Mouse (Mus musculus) brain, adult 2 months (tissue): Measurements from ENCODE around the gene Fcrl6.

Source experiments
- DNase-seq: peaks from one replicate; pipeline ENCODE4 v3.0.0; 2011; ENCODE audit warnings: low read depth, low spot score

Gene Fcrl6

DNA sequence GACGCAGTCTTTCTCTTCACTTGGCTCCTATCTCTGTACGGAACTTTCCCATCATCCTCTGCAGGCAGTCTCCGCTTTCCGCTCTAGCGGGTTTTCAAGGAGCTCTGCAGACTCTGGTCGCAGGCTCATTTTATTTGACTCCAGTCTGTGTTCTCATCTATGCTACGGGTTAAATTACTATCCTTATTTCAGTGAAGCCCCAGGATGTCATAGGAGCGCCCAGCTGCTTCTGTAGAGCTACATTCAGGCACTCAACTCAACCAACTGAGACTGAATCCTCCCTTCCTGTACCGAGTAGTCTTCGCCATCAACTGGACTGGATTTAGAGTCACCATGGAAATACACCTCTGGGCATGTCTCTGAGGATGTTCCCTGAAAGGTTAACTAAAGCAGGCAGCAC lies 12.3 kb upstream of the Fcrl6 start:
- DNase-seq: no peak

DNA sequence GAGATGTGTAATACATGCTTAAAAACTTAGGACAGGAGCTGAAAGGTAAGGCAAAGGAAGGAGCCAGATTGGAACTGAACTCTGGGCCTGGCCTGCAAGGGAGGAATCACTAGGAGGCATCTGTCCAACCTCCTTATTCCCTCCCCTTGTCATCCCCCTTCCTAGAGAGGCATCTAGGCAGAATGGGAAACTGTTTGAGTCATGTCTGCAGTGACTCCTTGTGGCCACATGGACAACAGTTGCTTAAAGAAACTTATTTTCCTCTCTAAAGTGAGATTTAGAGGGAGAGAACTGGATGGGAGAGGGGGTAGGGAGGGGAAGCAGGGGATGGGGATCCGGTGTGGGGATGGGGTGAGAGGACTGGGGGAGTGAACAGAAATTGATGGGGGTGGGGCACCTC lies 10.4 kb upstream of the Fcrl6 start:
- DNase-seq: peak; percentile 32

DNA sequence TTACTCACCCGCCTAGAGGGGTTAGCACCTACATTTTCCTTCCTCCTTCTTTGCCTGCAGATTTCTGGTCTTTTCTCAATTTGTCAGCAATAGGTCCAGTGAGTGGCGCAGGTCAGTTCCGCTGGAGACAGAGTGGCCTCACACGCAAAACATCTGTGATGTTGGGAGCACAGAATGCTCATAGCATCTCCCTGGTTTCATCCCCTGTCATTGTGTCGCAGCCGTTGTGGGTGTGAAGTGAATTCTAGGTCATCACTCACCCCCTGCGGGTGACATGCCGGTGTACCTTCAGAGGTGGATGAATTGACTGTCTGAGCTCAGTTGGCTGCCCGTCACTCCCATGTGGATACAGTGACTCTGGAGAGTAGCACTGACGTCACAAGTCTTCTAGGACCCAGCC lies 9.0 kb upstream of the Fcrl6 start:
- no peak for DNase-seq

DNA sequence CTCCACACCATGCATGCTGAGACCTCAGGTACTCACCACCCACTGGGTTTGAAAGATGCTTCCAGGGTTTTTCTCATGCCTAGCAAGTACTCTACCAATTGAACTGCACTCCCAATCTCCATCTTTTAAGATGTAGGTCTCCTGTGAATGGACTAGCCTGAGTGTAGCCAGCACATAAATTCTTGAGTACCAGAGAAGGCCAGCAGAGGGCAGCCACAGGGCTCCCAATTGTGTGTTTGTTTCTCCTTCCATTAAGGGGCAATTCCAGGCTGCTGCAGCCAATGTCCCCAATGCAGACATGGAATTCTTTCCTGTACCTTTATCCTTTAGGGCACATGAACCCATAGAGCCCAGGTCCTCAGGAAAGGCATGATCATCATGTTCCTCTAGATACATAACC lies 7.9 kb downstream of the Fcrl6 start:
- DNase-seq: peak; percentile 42

DNA sequence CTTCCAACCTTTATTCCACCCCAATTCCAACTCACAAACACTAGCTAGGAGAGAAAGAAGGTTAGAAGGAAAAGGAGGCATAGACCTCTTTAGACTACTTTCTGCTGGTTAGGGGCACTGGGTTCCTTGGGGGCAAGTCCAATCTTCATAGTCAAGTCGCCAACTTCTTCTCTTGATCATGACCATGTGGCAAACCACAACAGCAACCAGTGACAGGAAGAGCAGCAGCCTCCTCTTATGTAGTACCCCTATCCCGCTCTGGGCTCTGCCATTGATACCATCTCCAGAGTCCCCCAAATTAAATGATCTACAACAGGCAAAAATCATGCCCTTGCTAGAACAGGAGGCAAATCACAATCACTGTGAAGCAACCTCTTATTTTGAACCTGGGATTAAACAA lies 8.4 kb downstream of the Fcrl6 start:
- no peak for DNase-seq

DNA sequence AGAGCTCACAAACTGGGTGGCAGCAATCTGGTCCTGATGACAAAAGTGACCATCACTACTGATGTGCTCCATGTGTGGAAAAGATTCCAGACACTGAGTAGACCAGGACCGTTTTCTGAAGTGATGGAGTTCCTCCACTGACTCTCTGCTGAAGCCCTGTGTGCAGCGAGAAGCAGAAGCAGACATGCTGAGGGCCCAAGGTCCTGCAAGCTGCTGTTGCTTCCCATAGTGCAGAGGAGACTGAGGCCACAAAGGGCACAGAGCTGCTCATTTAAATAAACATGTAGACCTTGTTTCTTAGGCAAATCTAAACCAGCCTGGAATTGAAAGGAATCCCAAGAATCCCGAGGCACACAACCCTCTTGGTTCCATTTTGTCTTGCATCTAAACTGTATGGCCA lies 9.0 kb downstream of the Fcrl6 start:
- DNase-seq: no peak

DNA sequence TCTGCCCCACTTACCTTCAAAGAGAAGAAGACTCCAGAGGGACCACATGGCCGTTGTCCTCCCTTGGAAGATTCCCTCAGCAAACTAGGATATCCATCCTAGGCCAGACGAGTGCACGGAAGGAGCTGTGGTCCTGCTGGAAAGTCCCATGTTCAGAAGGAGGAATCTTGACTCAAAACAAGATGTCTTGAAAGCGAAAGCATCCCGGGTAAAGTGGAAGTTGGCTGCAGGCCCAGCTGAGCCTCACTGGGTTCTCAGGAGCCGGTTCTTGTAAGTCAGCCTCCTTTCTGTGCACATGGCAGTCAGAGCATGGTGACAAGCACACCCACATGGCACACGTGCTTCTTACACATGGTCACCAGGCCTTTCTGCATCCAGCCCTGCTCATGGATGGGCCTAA lies 12.0 kb downstream of the Fcrl6 start, which contains the start of gene Slamf8:
Gene Slamf8 (minus strand): TSS at position 184 of the 400 bp plus-strand sequence.
- peak; percentile 55 for DNase-seq

DNA sequence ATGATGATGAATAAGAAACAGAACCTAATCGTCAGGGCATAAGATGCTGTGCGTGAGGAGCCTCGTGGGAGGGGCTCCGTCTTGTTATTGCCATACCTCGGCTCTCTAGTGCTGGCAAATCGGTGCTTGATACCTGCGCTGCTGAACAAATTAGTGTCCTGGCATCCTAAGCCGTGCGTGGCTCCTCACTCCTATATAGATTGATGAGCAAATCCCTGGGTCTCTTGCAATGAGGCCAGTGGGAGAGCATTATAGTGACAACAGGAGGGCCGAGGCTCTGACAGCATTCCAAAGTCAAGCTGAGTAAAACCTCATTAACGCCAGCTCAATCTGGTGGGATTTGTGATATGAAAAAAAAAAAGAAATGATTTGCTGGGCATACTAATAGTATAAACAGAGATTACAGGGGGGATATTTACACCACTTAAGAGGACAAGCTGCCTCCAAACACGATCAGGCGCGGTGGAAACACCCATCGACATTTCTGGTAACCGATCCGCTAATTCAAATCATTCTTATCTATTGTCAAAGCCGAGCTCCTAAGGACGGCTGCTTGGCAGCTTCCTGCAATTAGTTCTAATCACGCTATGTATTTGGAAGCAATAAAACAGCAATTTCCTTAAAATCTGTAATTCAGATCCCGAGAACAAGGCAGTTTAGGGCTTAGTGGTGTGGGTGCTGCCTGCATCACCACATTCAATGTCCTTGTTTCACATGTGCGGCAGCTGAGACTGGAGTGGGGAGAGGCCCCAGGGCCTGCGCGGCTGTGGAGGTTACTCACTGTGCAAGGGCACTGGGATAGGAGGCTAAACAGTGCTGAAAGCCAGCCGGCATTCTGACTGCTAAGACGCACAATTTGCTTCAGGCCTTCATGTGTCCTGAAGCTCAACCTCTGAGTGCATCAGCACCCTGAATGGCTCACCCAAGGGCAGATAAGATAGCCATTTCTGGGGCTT lies 16.5 kb downstream of the Fcrl6 start:
- DNase-seq: no peak

DNA sequence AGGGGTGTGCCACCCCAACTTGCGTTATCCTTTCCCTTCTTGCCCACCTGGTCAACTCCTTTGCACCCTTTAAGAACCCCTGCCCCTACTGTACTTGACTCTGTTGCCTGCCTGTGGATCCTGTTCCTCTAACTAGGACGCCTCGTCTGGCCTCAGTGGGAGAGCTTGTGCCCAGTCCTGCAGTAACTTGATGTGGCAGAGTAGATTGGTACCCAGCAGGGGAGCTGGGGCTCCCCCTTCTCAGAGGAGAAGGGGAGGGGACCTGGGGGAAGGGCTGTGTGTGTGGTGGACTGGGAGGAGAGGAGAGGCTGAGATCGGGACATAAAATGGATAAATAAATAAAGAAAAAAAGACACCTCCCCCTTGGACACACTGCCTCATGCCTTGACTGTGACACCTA lies 17.3 kb downstream of the Fcrl6 start:
- no peak for DNase-seq

DNA sequence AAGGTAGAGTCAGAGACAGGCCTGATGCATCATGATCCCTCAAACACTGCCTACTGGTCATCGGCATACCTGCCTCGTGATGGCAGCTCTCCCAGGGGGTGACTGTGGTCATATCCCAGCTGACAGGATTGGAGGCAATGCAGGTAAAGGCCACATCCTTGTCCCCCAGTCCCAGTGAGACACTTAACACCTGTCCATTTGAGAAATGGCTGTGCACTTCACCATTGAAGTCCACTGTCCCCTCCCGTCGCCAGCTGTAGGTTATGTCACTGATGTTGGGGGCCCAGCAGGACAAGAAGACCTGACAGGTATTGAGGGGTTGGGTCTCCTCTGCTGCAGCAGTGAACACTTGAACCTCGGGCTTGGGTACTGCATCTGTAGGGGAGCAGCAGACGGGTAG lies 18.1 kb downstream of the Fcrl6 start:
- no peak for DNase-seq

DNA sequence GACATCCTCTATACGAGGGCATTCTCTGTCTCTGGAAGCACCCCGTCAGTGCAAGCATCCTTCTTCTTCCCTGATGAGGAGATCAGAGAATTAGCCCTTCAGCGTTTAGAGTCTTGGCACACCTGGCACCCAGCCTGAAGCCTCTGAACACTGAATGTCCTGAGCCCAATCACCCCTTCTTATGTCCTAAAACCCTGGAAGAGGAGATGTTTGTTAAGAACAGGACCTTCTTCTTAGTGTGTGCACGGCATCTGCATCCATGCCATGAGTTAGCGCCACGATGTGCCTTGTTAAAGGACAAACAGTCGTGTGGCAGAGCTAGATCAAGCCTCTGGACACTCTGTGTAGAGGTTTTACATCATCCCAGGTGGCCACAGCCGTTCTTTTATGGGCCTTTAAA lies 19.9 kb downstream of the Fcrl6 start:
- DNase-seq: no peak

DNA sequence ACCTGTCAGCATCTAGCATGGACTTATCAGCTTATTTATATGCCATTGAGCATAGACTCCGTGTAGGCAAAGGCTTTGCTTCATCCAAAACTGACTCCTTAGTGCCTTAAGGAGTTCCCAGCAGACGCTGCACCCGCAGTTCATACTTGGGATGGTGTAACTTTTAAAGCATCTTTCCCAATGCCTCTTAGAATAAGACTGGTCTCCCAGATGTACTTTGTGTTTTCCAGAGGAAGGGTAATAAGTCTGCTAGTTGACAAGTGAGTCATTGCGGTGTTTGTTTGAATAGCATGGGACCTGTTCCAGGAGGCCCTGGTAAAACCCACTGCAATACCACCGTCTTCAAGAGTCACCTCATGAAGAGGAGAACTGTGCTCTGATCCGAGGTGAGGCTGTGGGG lies 22.2 kb downstream of the Fcrl6 start:
- DNase-seq: no peak

DNA sequence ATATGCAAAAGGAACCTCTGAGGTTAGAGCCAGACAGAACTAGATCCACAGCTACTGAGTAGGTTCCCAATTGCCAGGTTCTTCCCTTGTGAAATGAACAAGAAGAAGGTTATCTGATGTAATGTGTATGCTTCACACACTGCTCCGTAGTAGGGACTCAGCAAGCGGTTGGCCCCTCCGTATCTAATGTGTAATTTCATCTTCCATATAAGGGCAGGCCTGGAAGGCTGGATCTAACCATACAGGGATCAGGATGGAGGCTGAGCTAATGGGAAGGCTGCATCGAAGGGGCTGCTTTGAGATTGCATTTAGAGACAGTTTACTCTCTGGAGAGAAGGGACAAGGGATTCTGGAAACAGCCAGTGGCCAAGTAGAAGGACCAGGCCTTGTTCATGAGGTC lies 34.6 kb downstream of the Fcrl6 start:
- no peak for DNase-seq

DNA sequence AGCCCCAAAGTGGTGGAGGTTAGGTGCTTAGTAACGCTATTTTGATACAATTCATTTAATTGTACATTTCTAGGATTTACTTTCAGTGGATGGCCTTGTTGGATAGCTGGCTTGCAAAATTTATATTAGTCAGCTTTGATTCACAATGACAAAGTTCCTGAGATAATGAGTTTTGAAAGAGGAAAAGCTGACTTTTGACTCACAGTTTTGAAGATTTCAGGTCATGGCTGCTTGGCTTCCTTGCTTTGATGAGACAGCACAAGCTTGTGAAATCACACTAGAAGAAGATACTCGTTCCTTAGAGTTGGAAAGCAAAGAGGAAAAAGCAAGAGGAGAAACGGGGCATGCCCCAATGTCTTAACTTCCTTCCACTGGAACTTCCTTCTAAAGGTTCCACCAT lies 36.2 kb downstream of the Fcrl6 start:
- DNase-seq: no peak

DNA sequence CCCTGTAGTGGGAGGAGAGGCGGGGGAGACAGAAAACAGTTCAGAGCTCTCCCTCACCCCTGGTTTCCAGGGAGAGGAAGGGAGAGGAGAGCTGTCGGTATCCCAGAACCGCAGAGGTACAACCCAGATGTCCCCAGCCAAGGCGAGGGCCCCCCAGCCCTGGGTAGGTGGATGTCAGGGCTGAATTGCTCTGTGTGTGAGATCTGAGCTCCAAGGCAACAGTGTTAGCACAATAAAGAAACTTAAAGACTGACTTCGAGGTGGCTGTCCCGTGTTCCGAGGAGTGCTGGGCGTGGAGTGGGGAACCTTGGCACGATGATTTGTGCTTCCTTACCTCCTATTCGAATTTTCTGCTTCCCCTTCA lies 38.9 kb downstream of the Fcrl6 start:
- no peak for DNase-seq

DNA sequence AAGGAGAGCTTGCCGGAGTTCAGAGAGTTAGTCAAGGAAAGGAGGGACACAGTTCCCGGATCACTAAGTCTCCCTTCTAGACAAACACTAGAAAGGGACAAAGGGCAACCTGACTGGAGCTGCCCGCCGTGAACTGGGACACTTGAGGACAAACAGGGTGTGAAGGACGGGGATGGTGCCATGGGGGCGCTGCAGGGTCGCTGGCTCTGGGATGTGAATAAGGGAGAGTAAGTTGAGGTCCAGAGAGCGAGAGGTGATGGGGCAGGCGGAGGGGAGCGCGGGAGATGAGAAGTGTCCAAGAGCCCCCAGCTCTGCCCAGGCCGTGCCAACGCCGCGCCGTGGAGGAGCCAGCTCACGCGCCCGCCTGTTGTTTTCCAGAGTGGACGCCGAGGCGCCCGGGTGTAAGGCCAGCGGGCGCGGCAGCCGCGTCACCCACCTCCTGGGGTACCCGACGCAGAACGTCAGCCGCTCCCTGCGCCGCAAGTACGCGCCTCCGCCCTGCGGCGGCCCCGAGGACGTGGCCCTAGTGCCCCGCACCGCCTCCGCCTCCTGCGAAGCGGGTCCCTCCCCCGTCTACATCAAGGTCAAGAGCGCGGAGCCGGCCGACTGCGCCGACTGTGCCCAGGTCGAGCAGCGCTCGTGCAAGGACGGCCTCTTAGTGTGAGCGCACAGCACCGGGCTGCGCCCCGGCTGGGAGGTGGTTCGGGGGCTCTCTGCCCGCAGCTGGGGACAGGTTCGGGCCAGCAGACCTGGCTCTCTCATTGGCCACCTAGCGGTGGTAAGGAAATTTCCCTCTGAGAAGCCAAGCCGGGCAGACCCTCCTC lies 39.5 kb downstream of the Fcrl6 start:
- DNase-seq: peak; percentile 74

DNA sequence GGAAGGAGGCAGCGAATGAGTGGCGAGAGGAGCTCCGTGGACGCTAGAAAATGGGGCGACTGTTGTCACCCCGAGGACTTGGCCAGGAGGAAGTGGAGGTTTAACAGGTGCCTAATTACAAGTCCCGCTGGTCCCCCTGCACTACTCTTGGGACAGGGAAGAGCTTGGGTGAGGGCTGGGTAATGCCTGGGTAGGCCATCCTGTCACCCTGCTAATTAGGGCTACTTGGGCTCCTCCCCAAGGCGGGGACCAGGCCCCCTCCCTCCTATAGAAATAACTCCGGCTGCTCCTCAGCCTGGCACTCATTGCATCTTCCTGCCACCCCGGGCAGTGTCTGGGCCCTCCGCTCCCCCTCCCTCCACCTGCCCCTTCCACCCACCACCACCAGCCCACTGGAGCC lies 46.7 kb downstream of the Fcrl6 start, which contains the start of gene Vsig8:
Gene Vsig8 (plus strand): TSS at position 301 of the 400 bp plus-strand sequence.
- no peak for DNase-seq

DNA sequence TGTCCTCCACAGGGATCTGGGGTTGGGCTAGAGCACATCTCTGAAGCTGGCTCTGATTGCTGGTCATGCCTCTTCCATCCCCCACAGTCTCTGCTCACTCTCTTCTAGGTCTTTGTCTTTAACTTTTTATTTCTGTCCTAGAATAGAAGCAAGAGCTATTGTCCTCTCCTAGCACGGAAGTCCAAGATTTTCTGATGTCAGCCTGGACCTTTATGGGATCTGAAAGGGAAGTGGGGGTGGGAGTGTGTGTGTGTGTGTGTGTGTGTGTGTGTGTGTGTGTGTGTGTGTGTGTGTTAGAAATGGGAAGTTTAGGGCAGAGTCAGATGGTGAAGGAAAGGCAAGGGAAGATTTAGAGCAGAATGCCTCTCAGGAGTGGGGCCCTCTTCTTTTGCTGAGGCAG lies 49.7 kb downstream of the Fcrl6 start:
- no peak for DNase-seq

DNA sequence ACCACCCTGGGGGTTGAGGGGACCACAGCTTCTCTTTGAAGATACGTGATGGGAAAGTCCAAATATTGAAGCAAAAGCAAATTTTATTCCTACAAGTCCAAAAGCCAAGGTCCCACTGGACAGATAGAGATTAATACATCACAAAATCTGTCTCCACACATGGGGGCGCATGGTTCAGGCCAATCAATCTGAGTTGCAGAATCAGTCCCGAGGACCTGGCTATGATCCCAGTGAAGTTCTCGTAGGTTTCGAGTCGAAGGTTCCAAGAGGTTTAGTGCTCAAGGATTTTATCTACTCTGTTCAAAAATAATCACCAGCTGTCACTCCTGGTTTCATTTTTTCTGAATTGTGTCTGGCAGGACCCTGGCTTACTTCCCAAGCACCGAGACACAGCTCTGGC lies 51.3 kb downstream of the Fcrl6 start:
- DNase-seq: no peak

DNA sequence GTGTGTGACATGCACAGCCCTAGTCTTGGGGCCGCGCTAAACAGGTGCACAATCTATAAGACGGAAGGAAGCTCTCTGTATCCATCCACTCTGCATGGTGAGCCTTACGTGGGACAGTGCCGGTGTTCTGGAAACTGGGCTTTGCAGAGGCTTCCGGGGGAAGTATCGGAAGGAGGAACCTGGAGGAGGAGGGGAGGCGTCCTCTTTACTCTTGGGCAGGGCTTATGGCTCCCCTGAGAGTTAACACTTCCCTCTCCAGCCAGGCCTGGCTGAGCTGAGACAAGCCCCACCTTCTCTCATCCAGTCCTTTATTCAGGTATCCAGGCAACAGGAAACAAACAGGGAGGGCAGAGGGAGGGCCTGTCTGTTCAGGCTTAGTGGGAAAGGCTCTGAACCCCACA lies 51.8 kb downstream of the Fcrl6 start:
- DNase-seq: peak; percentile 83

DNA sequence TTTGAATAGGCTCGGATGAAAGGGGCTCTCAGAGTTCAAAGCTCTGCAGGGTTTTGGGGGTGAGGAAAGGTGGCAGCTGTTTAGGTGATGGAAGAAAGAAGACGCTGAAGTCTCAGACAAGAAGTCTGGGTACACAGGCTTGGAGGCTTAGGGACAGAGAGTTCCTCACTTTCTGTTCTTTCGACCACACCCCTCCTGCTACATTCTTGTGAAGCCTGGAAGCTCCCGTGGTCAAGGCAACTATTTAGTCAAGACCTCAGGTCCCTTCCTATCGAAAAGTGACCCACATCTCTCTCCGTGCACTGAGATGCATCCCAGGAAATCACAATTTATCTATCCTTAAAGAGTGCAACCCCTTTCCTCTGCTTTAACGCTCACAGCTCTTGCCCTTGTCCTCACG lies 52.6 kb downstream of the Fcrl6 start:
- DNase-seq: no peak

DNA sequence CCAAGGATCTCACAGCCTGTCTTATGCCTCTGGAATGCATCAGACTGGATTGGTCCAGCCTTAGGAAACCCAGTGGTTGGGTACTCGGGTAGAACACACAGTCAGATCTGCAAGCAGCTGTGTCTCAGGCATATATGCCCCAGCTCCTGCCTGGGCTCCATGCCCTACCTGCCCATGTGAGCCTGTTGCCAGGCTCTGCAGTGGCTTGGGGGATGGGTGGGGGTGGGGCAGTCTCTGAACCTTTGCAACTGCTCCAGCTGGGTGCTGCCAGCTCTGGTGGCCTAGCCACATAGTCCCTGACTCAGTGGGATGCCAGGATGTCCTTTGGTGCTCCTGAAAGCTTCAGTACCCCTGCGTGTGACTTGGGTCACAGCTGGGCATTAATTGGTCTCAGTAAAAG lies 53.0 kb downstream of the Fcrl6 start:
- DNase-seq: no peak

DNA sequence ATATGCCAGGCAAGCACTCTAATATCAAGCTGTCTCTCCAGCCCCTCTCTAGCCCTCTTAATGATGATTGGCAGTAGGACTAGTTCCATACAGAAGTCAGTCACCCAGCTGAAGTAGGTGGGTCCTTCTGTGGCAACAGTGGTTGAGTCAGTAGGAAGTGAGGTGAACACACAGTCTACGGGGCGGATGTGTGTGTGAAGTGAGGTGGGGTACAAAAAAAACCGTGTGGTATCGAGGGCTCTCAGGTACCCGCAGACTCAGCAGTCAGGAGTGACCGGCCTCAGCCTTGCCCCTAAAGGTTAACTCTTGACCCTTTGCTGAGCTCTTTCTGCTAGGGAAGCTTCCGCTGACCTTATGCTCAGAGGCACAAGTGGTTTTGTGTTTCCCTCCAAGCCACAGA lies 53.9 kb downstream of the Fcrl6 start:
- no peak for DNase-seq
